Mouse (Mus musculus) urinary bladder, postnatal 10 days (tissue): ENCODE measurements around the gene Wdr38.

ENCODE experiments used
- DNase-seq: peaks from one replicate; pipeline ENCODE4 v3.0.0; 2022; ENCODE audit warnings: low spot score

The Wdr38 gene

GRCm38 (mm10) chr2:38997386-38998374 is at the start of gene Wdr38:
Gene Wdr38, plus strand, starts transcription at chr2:38997476.
- peak; percentile 57 for DNase-seq

- DNase-seq: no peak
These were observed 49.7 kb upstream of the Wdr38 start for GRCm38 (mm10) chr2:38947566-38947965.

GRCm38 (mm10) chr2:38950281-38950719 is 47.0 kb upstream of the Wdr38 start:
- DNase-seq: peak; percentile 55

GRCm38 (mm10) chr2:38953152-38953883 is 44.0 kb upstream of the Wdr38 start:
- no peak for DNase-seq

- DNase-seq: no peak
These were observed 41.2 kb upstream of the Wdr38 start for GRCm38 (mm10) chr2:38956062-38956461.

GRCm38 (mm10) chr2:38957671-38958223 is 39.5 kb upstream of the Wdr38 start:
- DNase-seq: no peak

GRCm38 (mm10) chr2:38964198-38964597 is 33.1 kb upstream of the Wdr38 start:
- DNase-seq: no peak

- no peak for DNase-seq
These were observed 27.6 kb upstream of the Wdr38 start for GRCm38 (mm10) chr2:38969650-38970049.

- no peak for DNase-seq
These were observed 27.2 kb upstream of the Wdr38 start for GRCm38 (mm10) chr2:38970057-38970456.

- DNase-seq: no peak
These were observed 24.1 kb upstream of the Wdr38 start for GRCm38 (mm10) chr2:38973223-38973622.

GRCm38 (mm10) chr2:38973701-38974100 is 23.6 kb upstream of the Wdr38 start:
- no peak for DNase-seq

- DNase-seq: no peak
These were observed 23.1 kb upstream of the Wdr38 start for GRCm38 (mm10) chr2:38974171-38974570.

GRCm38 (mm10) chr2:38975181-38975580 is 22.1 kb upstream of the Wdr38 start:
- no peak for DNase-seq

- DNase-seq: no peak
These were observed 21.1 kb upstream of the Wdr38 start for GRCm38 (mm10) chr2:38975941-38976805.

- no peak for DNase-seq
These were observed 19.4 kb upstream of the Wdr38 start for GRCm38 (mm10) chr2:38977837-38978236.

- no peak for DNase-seq
These were observed 13.8 kb upstream of the Wdr38 start for GRCm38 (mm10) chr2:38983456-38983855.

GRCm38 (mm10) chr2:38986580-38986979 is 10.7 kb upstream of the Wdr38 start:
- no peak for DNase-seq

- DNase-seq: no peak
These were observed 9.9 kb upstream of the Wdr38 start for GRCm38 (mm10) chr2:38987371-38987770.

- no peak for DNase-seq
These were observed 9.3 kb upstream of the Wdr38 start for GRCm38 (mm10) chr2:38987803-38988510.

GRCm38 (mm10) chr2:38988929-38989328 is 8.3 kb upstream of the Wdr38 start:
- DNase-seq: no peak

- DNase-seq: no peak
These were observed 5.3 kb upstream of the Wdr38 start for GRCm38 (mm10) chr2:38992004-38992403.
